Mouse (Mus musculus) granulocyte monocyte progenitor cell, adult 5-6 weeks (primary cell): ENCODE measurements around the gene Ren1. TPM values are rescaled to one million over a fixed set of nuclear protein-coding genes. Genes with fewer than 3 reads are reported as not detected.
A peak's percentile ranks its signal among the peaks of the same experiment; 100 is the strongest.

ENCODE experiments used
- ATAC-seq: replicated peaks from 2 replicates; pipeline ENCODE4 v1.8.0; 2016; ENCODE audit warnings: mild to moderate bottlenecking, moderate TSS enrichment, inconsistent platforms; ENCODE audit not compliant: poor library complexity, severe bottlenecking
- total RNA-seq, 2 experiments: library from RNA; stranded (forward) in 1 of 2; stranded (reverse) in 1 of 2; fragments of 200-712, 200-1000 nt in 1 of 2; fragments of >200 nt in 1 of 2; fragmentation: Nextera tagmentation in 1 of 2; gene quantifications; 2 replicates each; pipeline ENCODE4 v1.2.3; 2014 to 2017

Ren1 gene
- total RNA-seq, 2 experiments from 2014 or later: not detected

GRCm38 (mm10) chr1:133406614-133407013 is 56.3 kb downstream of the Ren1 start:
- ATAC-seq: peak; percentile 33

DNA sequence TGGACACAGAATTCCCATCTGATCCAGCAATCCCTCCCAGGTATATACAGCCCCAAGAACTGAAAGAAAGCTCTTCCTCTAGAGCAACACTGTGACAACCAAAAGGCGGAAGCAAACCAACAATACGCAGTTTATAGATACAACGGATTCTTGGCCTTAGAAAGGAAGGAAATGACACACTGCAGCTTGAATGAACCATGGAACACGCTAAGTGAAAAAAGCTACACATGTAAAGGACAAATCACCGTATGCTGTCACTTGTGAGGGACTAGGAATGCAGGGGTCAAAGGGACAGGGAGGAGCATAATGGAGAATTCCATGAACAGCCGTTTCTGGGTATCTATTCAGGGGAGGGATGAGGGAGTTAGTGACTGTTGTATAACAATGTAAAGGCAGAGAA is 57.1 kb downstream of the Ren1 start:
- ATAC-seq: no peak

DNA sequence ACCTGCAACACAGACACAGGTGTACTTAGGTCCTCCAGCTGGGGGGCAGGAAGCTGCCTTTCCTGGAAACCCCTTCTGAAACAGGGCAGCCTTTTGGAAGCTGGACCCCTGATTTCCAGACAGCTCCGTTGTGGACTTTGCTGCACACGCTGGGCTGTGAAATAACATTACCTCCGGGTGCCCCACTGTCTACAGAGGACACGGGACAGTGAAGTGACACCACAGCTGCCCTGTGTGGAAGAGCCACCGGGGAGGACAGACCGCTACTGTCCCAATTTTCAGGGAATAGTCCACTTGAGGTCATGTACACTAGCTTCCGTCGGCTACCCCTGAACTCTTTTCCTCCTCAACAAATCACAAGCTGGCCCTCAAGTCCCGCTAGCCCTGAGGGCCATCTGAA is 58.0 kb downstream of the Ren1 start:
- ATAC-seq: no peak

DNA sequence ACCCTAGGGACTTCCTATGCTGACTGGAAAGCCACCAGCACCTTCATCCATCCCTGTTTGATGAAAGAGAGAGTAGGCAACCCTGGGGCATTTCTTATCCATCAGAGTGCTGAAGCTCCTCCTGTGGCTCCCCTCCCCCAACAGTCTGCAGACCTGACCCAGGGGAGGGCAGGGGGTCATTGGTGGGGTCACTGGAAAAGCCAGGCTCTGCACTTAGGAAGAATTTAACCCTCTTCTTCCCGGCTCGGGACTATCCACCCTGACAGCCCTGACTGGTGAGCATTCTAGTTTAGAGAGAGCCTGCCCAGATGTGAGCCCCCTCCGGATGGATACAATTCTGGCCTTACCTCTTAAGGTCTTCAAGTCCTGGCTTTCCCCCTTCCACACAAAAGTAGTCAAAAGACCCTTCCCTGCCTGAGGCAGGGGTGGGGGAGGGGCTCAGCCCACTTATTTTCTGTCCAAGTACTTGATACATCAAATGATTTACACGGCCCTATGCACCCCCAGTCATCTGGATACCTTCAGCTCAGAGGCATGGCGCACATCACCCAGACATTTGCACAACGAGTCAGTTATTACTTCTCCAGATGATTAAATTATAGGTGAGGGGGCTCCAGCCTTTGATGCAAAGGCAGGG is 58.7 kb downstream of the Ren1 start:
- no peak for ATAC-seq

DNA sequence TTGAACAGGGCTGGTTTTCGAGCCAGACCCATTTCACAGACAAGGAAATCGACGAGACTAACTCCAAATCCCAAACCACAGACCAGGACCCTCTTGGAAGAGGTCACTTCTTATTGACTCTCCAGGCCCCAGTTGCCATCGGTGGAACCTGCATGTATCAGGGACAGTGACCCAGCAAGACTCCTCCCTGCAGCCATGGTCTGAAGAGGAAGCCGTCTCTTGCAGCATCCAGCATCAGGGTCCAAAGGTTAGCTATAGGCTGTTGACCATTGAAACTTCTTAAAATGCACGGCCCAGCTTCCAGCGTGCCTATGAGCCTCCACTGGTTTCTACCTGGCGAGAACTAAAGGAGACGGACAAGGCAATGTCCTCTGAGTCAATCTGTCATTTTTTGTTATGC is 59.5 kb downstream of the Ren1 start:
- ATAC-seq: no peak

Other genes starting within 250 kb of the Ren1 start
- gene Ppp1r15b, start 219.4 kb upstream of the Ren1 start, total RNA-seq (2014; fragmentation: Nextera tagmentation): 52.3 and 53.9 TPM in 2 replicates
- 75.7 and 78.5 TPM in 2 replicates for gene Ppp1r15b, start 219.4 kb upstream of the Ren1 start, total RNA-seq (2017)
- gene Plekha6, start 186.3 kb upstream of the Ren1 start, total RNA-seq (2014; fragmentation: Nextera tagmentation): 0.32 and 1.7 TPM in 2 replicates
- 0.65 TPM in 1 of 2 replicates, not detected in the other for gene Plekha6, start 186.3 kb upstream of the Ren1 start, total RNA-seq (2017)
- gene Golt1a, start 40.7 kb upstream of the Ren1 start, total RNA-seq (2014; fragmentation: Nextera tagmentation): not detected in 2 replicates
- gene Golt1a, start 40.7 kb upstream of the Ren1 start, total RNA-seq (2017): not detected in 2 replicates
- gene Kiss1, start 28.6 kb upstream of the Ren1 start, total RNA-seq (2014; fragmentation: Nextera tagmentation): not detected in 2 replicates
- not detected in 2 replicates for gene Kiss1, start 28.6 kb upstream of the Ren1 start, total RNA-seq (2017)
- gene Etnk2, start 13.1 kb downstream of the Ren1 start, total RNA-seq (2014; fragmentation: Nextera tagmentation): not detected in 2 replicates
- not detected in 2 replicates for gene Etnk2, start 13.1 kb downstream of the Ren1 start, total RNA-seq (2017)
- gene Sox13, start 73.9 kb downstream of the Ren1 start, total RNA-seq (2014; fragmentation: Nextera tagmentation): 2.9 and 4.2 TPM in 2 replicates
- 1.7 and 4.8 TPM in 2 replicates for gene Sox13, start 73.9 kb downstream of the Ren1 start, total RNA-seq (2017)